27 mouse cellular contexts compared by ENCODE assay signal in the genomic region with DNA sequence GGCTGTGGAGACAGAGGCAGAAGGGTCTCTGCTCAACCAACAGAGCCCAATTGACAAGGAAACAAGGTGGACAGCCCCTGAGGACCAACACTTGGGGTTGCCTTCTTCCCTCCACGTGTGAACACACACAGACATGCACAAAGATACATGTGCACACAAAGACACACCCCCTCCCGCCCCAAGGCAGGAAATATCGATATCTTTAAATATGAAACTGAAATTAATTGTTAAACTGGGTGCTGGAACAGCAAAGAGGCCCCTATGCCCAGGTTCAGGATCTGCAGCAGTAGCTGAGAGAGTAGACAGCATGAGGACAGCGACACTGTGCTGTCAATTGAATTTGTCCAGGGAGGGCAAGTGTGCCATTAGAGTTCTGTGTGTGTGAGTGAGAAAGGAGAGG.
"Had no signal": no experiment of that assay in that cellular context is flagged by ENCODE, and none has a peak within 500 bp of the region (broad histone marks: within the 10 kb centered on the region; RNA-seq: fewer than 3 reads in every experiment).

No protein-coding gene starts in this region.

- H3K27ac ChIP-seq: gastrocnemius, adult 2 months; heart, adult 2 months; heart, embryonic 13.5 days; heart, embryonic 15.5 days; hindbrain, embryonic 10.5 days; hindbrain, embryonic 12.5 days; hindbrain, embryonic 14.5 days; layer of hippocampus, adult 2 months; limb, embryonic 13.5 days; limb, embryonic 15.5 days; liver, embryonic 12.5 days; liver, embryonic 14.5 days had no signal

- DNase-seq: gastrocnemius, adult 2 months; gastrocnemius, postnatal 10 days; gastrocnemius, postnatal 25 days; heart, adult 2 months; heart, postnatal 14 days; heart, postnatal 4 days; kidney, adult 18-20 months; kidney, adult 8-10 months; kidney, postnatal 10 days; kidney, postnatal 25 days; kidney, postnatal 4 days; layer of hippocampus, adult 9-11 months; layer of hippocampus, postnatal 36 days; left cerebral cortex, postnatal 4 days had no signal

- H3K4me1 ChIP-seq: hindbrain, embryonic 10.5 days; hindbrain, embryonic 12.5 days; limb, embryonic 13.5 days; limb, embryonic 15.5 days had no signal

- H3K27me3 ChIP-seq: heart, embryonic 13.5 days; heart, embryonic 15.5 days; hindbrain, embryonic 12.5 days; limb, embryonic 13.5 days; limb, embryonic 15.5 days; liver, embryonic 12.5 days had no signal

- ATAC-seq: hindbrain, embryonic 16.5 days; intestine, embryonic 16.5 days; liver, embryonic 12.5 days had no signal

- H3K9me3 ChIP-seq: heart, embryonic 13.5 days; heart, embryonic 15.5 days; hindbrain, embryonic 10.5 days; hindbrain, embryonic 12.5 days; limb, embryonic 13.5 days; limb, embryonic 15.5 days; liver, embryonic 12.5 days had no signal

- H3K4me2 ChIP-seq: heart, embryonic 11.5 days; heart, embryonic 13.5 days; heart, embryonic 15.5 days; hindbrain, embryonic 12.5 days; hindbrain, embryonic 14.5 days; limb, embryonic 13.5 days; limb, embryonic 15.5 days; liver, embryonic 12.5 days had no signal

- H3K9ac ChIP-seq: heart, embryonic 13.5 days; heart, embryonic 15.5 days; hindbrain, embryonic 12.5 days; hindbrain, embryonic 14.5 days; limb, embryonic 13.5 days; limb, embryonic 15.5 days; liver, embryonic 12.5 days; liver, embryonic 14.5 days had no signal

- H3K4me3 ChIP-seq: gastrocnemius, adult 2 months; heart, adult 2 months; heart, embryonic 13.5 days; heart, embryonic 15.5 days; hindbrain, embryonic 10.5 days; hindbrain, embryonic 12.5 days; layer of hippocampus, adult 2 months; limb, embryonic 13.5 days; limb, embryonic 15.5 days; liver, embryonic 12.5 days had no signal
